Mouse (Mus musculus): ENCODE measurements at regions not wholly inside any gene's neighbourhood (a gene's known extent, or its start where the extent isn't known, plus 50 kb on each side); places are given as distances from the start of the nearest gene placed in this dataset.

- Histone ChIP-seq H3K9ac (replicated peaks) (no peak overlapping the region), H3K36me3 (no peaks in the 10 kb centered on the region), H3K4me2 (replicated peaks) (no peak overlapping the region), H3K4me1 (no peaks in the 10 kb centered on the region), H3K27ac (replicated peaks) (no peak overlapping the region), H3K4me3 (no peak overlapping the region), H3K9me3 (no peaks in the 10 kb centered on the region), H3K27me3 (no peaks in the 10 kb centered on the region)
- no peak for ATAC-seq (ENCODE audit: low FRiP score, low read depth)
- WGBS, result 87% methylated on average over 4 of the region's 4 CpGs
Observed at GRCm38 (mm10) chr3:60948897-60949296, 53.7 kb upstream of the P2ry1 start.

Data from midbrain, embryonic 12.5 days (tissue).